Mouse (Mus musculus) embryonic fibroblast, embryonic 13.5 days (primary cell): ENCODE measurements around the gene Arrdc3.

Experiments
- CTCF ChIP-seq: IDR thresholded peaks from 2 replicates; pipeline ENCODE4 v1.5.1; 2011; ENCODE audit warnings: mild to moderate bottlenecking, control low read depth, low read length, moderate library complexity, borderline replicate concordance; ENCODE audit not compliant: insufficient read depth
- POLR2A ChIP-seq: IDR thresholded peaks from 2 replicates; pipeline ENCODE4 v1.6.1; 2011; ENCODE audit warnings: low read depth, mild to moderate bottlenecking, control low read depth, low read length, moderate library complexity

GRCm38 (mm10) chr13:80939866-80940265 is 56.7 kb downstream of the Arrdc3 start:
- no peak for TF ChIP-seq POLR2A
- TF ChIP-seq CTCF: no peak
